Mouse (Mus musculus) heart, embryonic 10.5 days (tissue): ENCODE measurements around the gene Tmem17. TPM values are rescaled to one million over a fixed set of nuclear protein-coding genes. Genes with fewer than 3 reads are reported as not detected.
A peak's percentile ranks its signal among the peaks of the same experiment; 100 is the strongest.

Experiments
- DNase-seq: peaks from one replicate; pipeline ENCODE4 v3.0.0-alpha.2; 2017; ENCODE audit warnings: low spot score
- H3K27ac ChIP-seq: fragments of 300-500 bp; sonication (generic); 2 replicates; pipeline ENCODE4 v1.5.1; 2016; ENCODE audit warnings: mild to moderate bottlenecking
- H3K27me3 ChIP-seq: fragments of 300-500 bp; sonication (generic); 2 replicates; pipeline ENCODE4 v1.6.1; 2016; ENCODE audit warnings: mild to moderate bottlenecking; ENCODE audit not compliant: poor library complexity, insufficient read depth, severe bottlenecking
- H3K36me3 ChIP-seq: fragments of 300-500 bp; sonication (generic); 2 replicates; pipeline ENCODE4 v1.6.1; 2016; ENCODE audit warnings: mild to moderate bottlenecking, moderate library complexity
- H3K4me1 ChIP-seq: fragments of 300-500 bp; sonication (generic); 2 replicates; pipeline ENCODE4 v1.6.1; 2016; ENCODE audit warnings: mild to moderate bottlenecking
- H3K4me3 ChIP-seq: fragments of 300-500 bp; sonication (generic); 2 replicates; pipeline ENCODE4 v1.5.1; 2016; ENCODE audit warnings: mild to moderate bottlenecking, moderate library complexity
- H3K9me3 ChIP-seq: fragments of 300-500 bp; sonication (generic); 2 replicates; pipeline ENCODE4 v1.6.1; 2016; ENCODE audit warnings: mild to moderate bottlenecking, moderate library complexity
- WGBS: fragments of 180-500 bp; shearing (Covaris S2); methylation state at CpG from one replicate; pipeline ENCODE4 v1.1.7; 2016; 5-methylcytosine and 5-hydroxymethylcytosine counted together
- polyA plus RNA-seq: library from polyadenylated mRNA; unstranded; fragments of >200 nt; fragmentation: Nextera tagmentation; extraction: Ambion mirVana; gene quantifications from 2 replicates; pipeline ENCODE4 v1.2.1, GENCODE M21; 2016

The Tmem17 gene
- polyA plus RNA-seq, 1 experiment from 2014 or later, result 11.1 TPM

GRCm38 (mm10) chr11:22520251-22520650, 8.4 kb downstream of the Tmem17 start:
- Histone ChIP-seq H3K4me1 (no peaks in the 10 kb centered on the region), H3K27me3 (no peaks in the 10 kb centered on the region), H3K4me3 (no peak overlapping the region), H3K9me3 (0 out of 2 replicates have a peak, but pooled peaks cover 4% of the 10 kb centered on the region), H3K36me3 (peaks cover 19% of the 10 kb centered on the region), H3K27ac (no peak overlapping the region)
- 89% methylated on average over 4 of the region's 4 CpGs for WGBS
- no peak for DNase-seq

GRCm38 (mm10) chr11:22524606-22525005, 12.7 kb downstream of the Tmem17 start:
- Histone ChIP-seq H3K9me3 (0 out of 2 replicates have a peak, but pooled peaks cover 4% of the 10 kb centered on the region), H3K36me3 (peaks cover 7% of the 10 kb centered on the region; the same call in 1 of the 2 replicates), H3K27me3 (no peaks in the 10 kb centered on the region), H3K27ac (no peak overlapping the region), H3K4me1 (no peaks in the 10 kb centered on the region), H3K4me3 (no peak overlapping the region)
- WGBS, result 86% methylated on average over 1 of the region's 1 CpGs
- no peak for DNase-seq

- no peak overlapping the region for H3K27ac ChIP-seq
- no peaks in the 10 kb centered on the region for H3K27me3 ChIP-seq
- H3K36me3 ChIP-seq, result no peaks in the 10 kb centered on the region
- H3K9me3 ChIP-seq, result no peaks in the 10 kb centered on the region
- no peak overlapping the region for H3K4me3 ChIP-seq
- WGBS, result 51% methylated on average over 1 of the region's 1 CpGs
- peaks cover 10% of the 10 kb centered on the region for H3K4me1 ChIP-seq
- DNase-seq, result no peak
These were observed 28.7 kb downstream of the Tmem17 start for GRCm38 (mm10) chr11:22540600-22540999.

GRCm38 (mm10) chr11:22560061-22560460, 48.2 kb downstream of the Tmem17 start:
- DNase-seq, result no peak
- H3K4me1 ChIP-seq, result peaks cover 6% of the 10 kb centered on the region
- no peak overlapping the region for H3K27ac ChIP-seq
- H3K36me3 ChIP-seq, result no peaks in the 10 kb centered on the region
- H3K27me3 ChIP-seq, result no peaks in the 10 kb centered on the region
- no peak overlapping the region for H3K4me3 ChIP-seq
- WGBS, result 73% methylated on average over 1 of the region's 1 CpGs
- H3K9me3 ChIP-seq, result no peaks in the 10 kb centered on the region

- no peaks in the 10 kb centered on the region for H3K27me3 ChIP-seq
- H3K27ac ChIP-seq, result peak overlapping the region; percentile 30; the same call in 1 of the 2 replicates
- 52% methylated on average over 6 of the region's 6 CpGs for WGBS
- no peaks in the 10 kb centered on the region for H3K36me3 ChIP-seq
- no peak for DNase-seq
- no peak overlapping the region for H3K4me3 ChIP-seq
- H3K4me1 ChIP-seq, result peaks cover 6% of the 10 kb centered on the region
- no peaks in the 10 kb centered on the region for H3K9me3 ChIP-seq
These were observed 48.8 kb downstream of the Tmem17 start for GRCm38 (mm10) chr11:22560503-22561328.

- Histone ChIP-seq H3K36me3 (no peaks in the 10 kb centered on the region), H3K27me3 (no peaks in the 10 kb centered on the region), H3K4me3 (no peak overlapping the region), H3K27ac (no peak overlapping the region), H3K4me1 (peaks cover 6% of the 10 kb centered on the region), H3K9me3 (no peaks in the 10 kb centered on the region)
- DNase-seq, result no peak
- WGBS, result 92% methylated on average over 4 of the region's 4 CpGs
These were observed 49.4 kb downstream of the Tmem17 start for GRCm38 (mm10) chr11:22561329-22561592.

GRCm38 (mm10) chr11:22563706-22564105, 51.8 kb downstream of the Tmem17 start:
- no peak overlapping the region for H3K27ac ChIP-seq
- 62% methylated on average over 3 of the region's 3 CpGs for WGBS
- no peaks in the 10 kb centered on the region for H3K36me3 ChIP-seq
- DNase-seq, result no peak
- peaks cover 6% of the 10 kb centered on the region for H3K4me1 ChIP-seq
- no peaks in the 10 kb centered on the region for H3K27me3 ChIP-seq
- H3K4me3 ChIP-seq, result no peak overlapping the region
- no peaks in the 10 kb centered on the region for H3K9me3 ChIP-seq

- Histone ChIP-seq H3K36me3 (no peaks in the 10 kb centered on the region), H3K9me3 (no peaks in the 10 kb centered on the region), H3K27me3 (no peaks in the 10 kb centered on the region), H3K4me3 (no peak overlapping the region), H3K27ac (no peak overlapping the region), H3K4me1 (peaks cover 6% of the 10 kb centered on the region)
- 85% methylated on average over 3 of the region's 3 CpGs for WGBS
- DNase-seq, result no peak
These were observed 52.8 kb downstream of the Tmem17 start for GRCm38 (mm10) chr11:22564676-22565075.

Other genes starting within 250 kb of the Tmem17 start
- 10.6 and 14.1 TPM in 2 replicates for gene Ehbp1, start 169.8 kb upstream of the Tmem17 start, polyA plus RNA-seq